Mouse (Mus musculus): ENCODE results near the gene Snrnp200. TPM values are rescaled to one million over a fixed set of nuclear protein-coding genes. Genes with fewer than 3 reads are reported as not detected.
"Not testable (repeated sequence)": the region's sequence is repeated elsewhere in the genome, so short reads cannot be mapped to it uniquely, and the experiment has no call there.

Snrnp200 gene
- polyA plus RNA-seq, 1 experiment from 2014 or later = 108 TPM

- Histone ChIP-seq H3K36me3 (replicated peaks) (peaks cover 6% of the 10 kb centered on the region), H3K27ac (replicated peaks) (no peak overlapping the region), H3K9me3 (no peaks in the 10 kb centered on the region), H3K4me3 (no peak overlapping the region), H3K27me3 (replicated peaks; ENCODE audit: low read depth, poor library complexity, severe bottlenecking) (no peaks in the 10 kb centered on the region), H3K4me1 (peaks cover 12% of the 10 kb centered on the region)
- no peak for DNase-seq (ENCODE audit: low spot score)
- WGBS = 36% methylated on average over 4 of the region's 4 CpGs
These were observed 59.7 kb downstream of the Snrnp200 start for GRCm38 (mm10) chr2:127267854-127268253.

GRCm38 (mm10) chr2:127269491-127270299, 61.5 kb downstream of the Snrnp200 start, which contains the start of gene Stard7:
Stard7 (plus strand) TSS chr2:127270218.
- WGBS = under 1% methylated on average over 49 of the region's 49 CpGs
- peak; percentile 96 for DNase-seq (ENCODE audit: low spot score)
- Histone ChIP-seq H3K9me3 (no peaks in the 10 kb centered on the region), H3K4me3 (peak within 1 kb of the TSS; percentile 94), H3K36me3 (replicated peaks) (peaks cover 14% of the 10 kb centered on the region), H3K27ac (replicated peaks) (peak within 1 kb of the TSS; percentile 95), H3K4me1 (peaks cover 12% of the 10 kb centered on the region), H3K27me3 (replicated peaks; ENCODE audit: low read depth, poor library complexity, severe bottlenecking) (no peaks in the 10 kb centered on the region)

GRCm38 (mm10) chr2:127270300-127271041, 62.3 kb downstream of the Snrnp200 start:
- H3K36me3 ChIP-seq (replicated peaks) = peaks cover 14% of the 10 kb centered on the region
- H3K9me3 ChIP-seq = no peaks in the 10 kb centered on the region
- H3K27ac ChIP-seq (replicated peaks) = peak overlapping the region; percentile 95
- WGBS = under 1% methylated on average over 75 of the region's 75 CpGs
- peaks cover 18% of the 10 kb centered on the region for H3K4me1 ChIP-seq
- no peaks in the 10 kb centered on the region for H3K27me3 ChIP-seq (replicated peaks; ENCODE audit: low read depth, poor library complexity, severe bottlenecking)
- peak overlapping the region; percentile 94 for H3K4me3 ChIP-seq
- DNase-seq (ENCODE audit: low spot score) = peak; percentile 91

- Histone ChIP-seq H3K27ac (replicated peaks) (peak overlapping the region; percentile 95), H3K9me3 (no peaks in the 10 kb centered on the region), H3K4me3 (peak overlapping the region; percentile 94), H3K27me3 (replicated peaks; ENCODE audit: low read depth, poor library complexity, severe bottlenecking) (no peaks in the 10 kb centered on the region), H3K4me1 (peaks cover 18% of the 10 kb centered on the region), H3K36me3 (replicated peaks) (peaks cover 14% of the 10 kb centered on the region)
- 20% methylated on average over 8 of the region's 8 CpGs for WGBS
- peak; percentile 22 for DNase-seq (ENCODE audit: low spot score)
These were observed 62.9 kb downstream of the Snrnp200 start for GRCm38 (mm10) chr2:127271042-127271515.

GRCm38 (mm10) chr2:127272049-127272448, 63.9 kb downstream of the Snrnp200 start:
- DNase-seq (ENCODE audit: low spot score); H3K27ac ChIP-seq (replicated peaks); H3K27me3 ChIP-seq (replicated peaks; ENCODE audit: low read depth, poor library complexity, severe bottlenecking); H3K4me3 ChIP-seq; H3K9me3 ChIP-seq: not testable (repeated sequence)
- 92% methylated on average over 4 of the region's 4 CpGs for WGBS
- peaks cover 14% of the 10 kb centered on the region for H3K36me3 ChIP-seq (replicated peaks)
- peaks cover 18% of the 10 kb centered on the region for H3K4me1 ChIP-seq

- peaks cover 18% of the 10 kb centered on the region for H3K4me1 ChIP-seq
- H3K27me3 ChIP-seq (replicated peaks; ENCODE audit: low read depth, poor library complexity, severe bottlenecking) = no peaks in the 10 kb centered on the region
- no peak for DNase-seq (ENCODE audit: low spot score)
- 95% methylated on average over 3 of the region's 3 CpGs for WGBS
- no peaks in the 10 kb centered on the region for H3K9me3 ChIP-seq
- no peak overlapping the region for H3K27ac ChIP-seq (replicated peaks)
- peaks cover 14% of the 10 kb centered on the region for H3K36me3 ChIP-seq (replicated peaks)
- H3K4me3 ChIP-seq = no peak overlapping the region
These were observed 64.6 kb downstream of the Snrnp200 start for GRCm38 (mm10) chr2:127272806-127273205.

- no peaks in the 10 kb centered on the region for H3K9me3 ChIP-seq
- H3K27me3 ChIP-seq (replicated peaks; ENCODE audit: low read depth, poor library complexity, severe bottlenecking) = no peaks in the 10 kb centered on the region
- 89% methylated on average over 2 of the region's 2 CpGs for WGBS
- no peak overlapping the region for H3K27ac ChIP-seq (replicated peaks)
- peaks cover 14% of the 10 kb centered on the region for H3K36me3 ChIP-seq (replicated peaks)
- DNase-seq (ENCODE audit: low spot score) = no peak
- H3K4me1 ChIP-seq = peaks cover 16% of the 10 kb centered on the region
- no peak overlapping the region for H3K4me3 ChIP-seq
These were observed 66.4 kb downstream of the Snrnp200 start for GRCm38 (mm10) chr2:127274590-127274989.

- peaks cover 15% of the 10 kb centered on the region for H3K4me1 ChIP-seq
- H3K9me3 ChIP-seq = no peaks in the 10 kb centered on the region
- H3K27me3 ChIP-seq (replicated peaks; ENCODE audit: low read depth, poor library complexity, severe bottlenecking) = no peaks in the 10 kb centered on the region
- DNase-seq (ENCODE audit: low spot score) = no peak
- peaks cover 14% of the 10 kb centered on the region for H3K36me3 ChIP-seq (replicated peaks)
- H3K27ac ChIP-seq (replicated peaks) = no peak overlapping the region
- 88% methylated on average over 5 of the region's 5 CpGs for WGBS
- H3K4me3 ChIP-seq = no peak overlapping the region
These were observed 67.5 kb downstream of the Snrnp200 start for GRCm38 (mm10) chr2:127275551-127276320.

GRCm38 (mm10) chr2:127278162-127278561, 70.0 kb downstream of the Snrnp200 start:
- DNase-seq (ENCODE audit: low spot score) = no peak
- Histone ChIP-seq H3K4me3 (no peak overlapping the region), H3K9me3 (no peaks in the 10 kb centered on the region), H3K4me1 (peaks cover 6% of the 10 kb centered on the region; the same call in 1 of the 2 replicates), H3K36me3 (replicated peaks) (peaks cover 5% of the 10 kb centered on the region; the same call in 1 of the 2 replicates), H3K27me3 (replicated peaks; ENCODE audit: low read depth, poor library complexity, severe bottlenecking) (no peaks in the 10 kb centered on the region), H3K27ac (replicated peaks) (no peak overlapping the region)

Other genes with a start within 250 kb of the Snrnp200 start
- 12.4 and 12.9 TPM in 2 replicates for gene Ap4e1, start 199.7 kb upstream of the Snrnp200 start, polyA plus RNA-seq (2016; fragmentation: Nextera tagmentation; extraction: Ambion mirVana)
- gene Blvra, start 137.7 kb upstream of the Snrnp200 start, polyA plus RNA-seq (2016; fragmentation: Nextera tagmentation; extraction: Ambion mirVana) = 21.2 and 26.4 TPM in 2 replicates
- 116 and 117 TPM in 2 replicates for gene Ncaph, start 74.4 kb upstream of the Snrnp200 start, polyA plus RNA-seq (2016; fragmentation: Nextera tagmentation; extraction: Ambion mirVana)
- gene Itpripl1, start 64.9 kb upstream of the Snrnp200 start, polyA plus RNA-seq (2016; fragmentation: Nextera tagmentation; extraction: Ambion mirVana) = 14.6 and 17.4 TPM in 2 replicates
- 2.5 and 2.6 TPM in 2 replicates for gene 1810024B03Rik, start 106 bp upstream of the Snrnp200 start, polyA plus RNA-seq (2016; fragmentation: Nextera tagmentation; extraction: Ambion mirVana)
- gene Ciao1, start 39.4 kb downstream of the Snrnp200 start, polyA plus RNA-seq (2016; fragmentation: Nextera tagmentation; extraction: Ambion mirVana) = 54.9 and 55.5 TPM in 2 replicates
- gene Tmem127, start 39.5 kb downstream of the Snrnp200 start, polyA plus RNA-seq (2016; fragmentation: Nextera tagmentation; extraction: Ambion mirVana) = 22.5 and 23.1 TPM in 2 replicates
- gene Stard7, start 61.8 kb downstream of the Snrnp200 start, polyA plus RNA-seq (2016; fragmentation: Nextera tagmentation; extraction: Ambion mirVana) = 80.1 and 81.2 TPM in 2 replicates
- 3.3 and 3.6 TPM in 2 replicates for gene Dusp2, start 127.8 kb downstream of the Snrnp200 start, polyA plus RNA-seq (2016; fragmentation: Nextera tagmentation; extraction: Ambion mirVana)
- 0.09 and 0.15 TPM in 2 replicates for gene Astl, start 130.3 kb downstream of the Snrnp200 start, polyA plus RNA-seq (2016; fragmentation: Nextera tagmentation; extraction: Ambion mirVana)
- 1.9 and 2.2 TPM in 2 replicates for gene Adra2b, start 154.8 kb downstream of the Snrnp200 start, polyA plus RNA-seq (2016; fragmentation: Nextera tagmentation; extraction: Ambion mirVana)
- gene Gpat2, start 216.8 kb downstream of the Snrnp200 start, polyA plus RNA-seq (2016; fragmentation: Nextera tagmentation; extraction: Ambion mirVana) = 0.12 and 0.26 TPM in 2 replicates
- 22.9 and 23.1 TPM in 2 replicates for gene Fahd2a, start 236.2 kb downstream of the Snrnp200 start, polyA plus RNA-seq (2016; fragmentation: Nextera tagmentation; extraction: Ambion mirVana)